8 mouse cellular contexts compared by ENCODE assay signal in genomic region chr1:133134881-133135280, GRCm38 (mm10). TPM values are rescaled to one million over a fixed set of nuclear protein-coding genes. Genes with fewer than 3 reads are reported as not detected.
DNase-seq lines count a peak whose midpoint lies in the region; ATAC-seq and TF ChIP-seq lines count a peak whose summit lies in the region.

No protein-coding gene starts in this region.

- peak overlapping the region; percentile 90 for H3K4me3 ChIP-seq in heart, adult 2 months
- H3K4me3 ChIP-seq in limb, embryonic 15.5 days = peak overlapping the region; percentile 94
- peak overlapping the region; percentile 94 for H3K4me3 ChIP-seq in stomach, embryonic 14.5 days (ENCODE audit: low read depth, low read length)

- DNase-seq in heart, adult 2 months = peak in 1 of 2 experiments; percentile 28
- DNase-seq in heart, adult 11 months = no peak
- DNase-seq in ZHBTc4 (ENCODE audit: low read depth, low spot score) = peak; percentile 31
- DNase-seq in heart, postnatal 36 days = peak; percentile 9 to 26
- DNase-seq in layer of hippocampus, adult 9-11 months = no peak
- no peak for DNase-seq in urinary bladder, adult 18-20 months (ENCODE audit: low spot score in 2 of 2)

- H3K4me1 ChIP-seq in heart, adult 2 months (ENCODE audit: control insufficient read depth, insufficient read depth, low read length) = peaks cover 5% of the 10 kb centered on the region
- H3K4me1 ChIP-seq in limb, embryonic 15.5 days = peaks cover 39% of the 10 kb centered on the region
- peaks cover 6% of the 10 kb centered on the region; the same call in 1 of the 2 replicates for H3K4me1 ChIP-seq in stomach, embryonic 14.5 days (ENCODE audit: control insufficient read depth, insufficient read depth, low read length)

- no peak for TF ChIP-seq CTCF in heart, adult 2 months (IDR thresholded peaks at IDR 0.05)

- no peak for ATAC-seq in limb, embryonic 15.5 days (ENCODE audit: insufficient number of reproducible peaks, low FRiP score, low TSS enrichment, low read depth)
- no peak for ATAC-seq in stomach, embryonic 14.5 days (ENCODE audit: insufficient number of reproducible peaks, insufficient read depth, low FRiP score, low read depth)

- H3K9me3 ChIP-seq in limb, embryonic 15.5 days = no peaks in the 10 kb centered on the region
- no peaks in the 10 kb centered on the region for H3K9me3 ChIP-seq in stomach, embryonic 14.5 days (ENCODE audit: control insufficient read depth, low read depth, low read length)

- H3K27ac ChIP-seq in heart, adult 2 months = peak overlapping the region; percentile 29
- H3K27ac ChIP-seq in limb, embryonic 15.5 days = no peak overlapping the region
- H3K27ac ChIP-seq in stomach, embryonic 14.5 days (ENCODE audit: low read length) = no peak overlapping the region

- H3K36me3 ChIP-seq in heart, adult 2 months (ENCODE audit: control insufficient read depth, insufficient read depth, low read length) = peaks cover 33% of the 10 kb centered on the region
- H3K36me3 ChIP-seq in limb, embryonic 15.5 days = peaks cover 32% of the 10 kb centered on the region
- H3K36me3 ChIP-seq in stomach, embryonic 14.5 days (ENCODE audit: control insufficient read depth, insufficient read depth, low read length) = peaks cover 32% of the 10 kb centered on the region

- TF ChIP-seq EP300 in heart, adult 2 months (IDR thresholded peaks at IDR 0.05; ENCODE audit: insufficient read depth, low read depth, low read length) = no peak

- H3K27me3 ChIP-seq in heart, adult 2 months (ENCODE audit: control insufficient read depth, insufficient read depth, low read length) = no peaks in the 10 kb centered on the region
- H3K27me3 ChIP-seq in limb, embryonic 15.5 days = no peaks in the 10 kb centered on the region
- H3K27me3 ChIP-seq in stomach, embryonic 14.5 days (ENCODE audit: control insufficient read depth, insufficient read depth, low read length) = no peaks in the 10 kb centered on the region

- 4% methylated on average over 4 of the region's 4 CpGs for WGBS in heart, adult 2 months
- 31% methylated on average over 4 of the region's 4 CpGs for WGBS in limb, embryonic 15.5 days
- WGBS in stomach, embryonic 14.5 days = 35% methylated on average over 4 of the region's 4 CpGs

- intact Hi-C loops in heart, adult 2 months (cut with DNase I) = loop anchor here (5.0 kb wide), 2 partner anchors 287 to 782 kb away; partner anchors contain the start of gene Sox13
- intact Hi-C loops in heart, postnatal 36 days (cut with DNase I) = no loop called here

- peak overlapping the region; percentile 43 for H3K9ac ChIP-seq in heart, adult 2 months (ENCODE audit: low read depth, low read length)
- H3K9ac ChIP-seq in limb, embryonic 15.5 days = no peak overlapping the region
- H3K9ac ChIP-seq in stomach, embryonic 14.5 days (replicated peaks; ENCODE audit: low read depth, low read length) = no peak overlapping the region

- H3K79me2 ChIP-seq in heart, adult 2 months (replicated peaks; ENCODE audit: control insufficient read depth, insufficient read depth, low read length) = peaks cover 6% of the 10 kb centered on the region

- peak overlapping the region; percentile 90 for H3K4me2 ChIP-seq in limb, embryonic 15.5 days
- H3K4me2 ChIP-seq in stomach, embryonic 14.5 days (replicated peaks; ENCODE audit: low read depth, low read length) = peak overlapping the region; percentile 83

- no peak for TF ChIP-seq POLR2A in heart, adult 2 months (IDR thresholded peaks at IDR 0.05; ENCODE audit: insufficient read depth, low read depth, low read length)

RNA-seq across cellular contexts. Expression of gene Ppp1r15b, which starts 3.9 kb away (rescaled TPM):
- 10 to 100 TPM; 21.5 to 22.8 TPM for total RNA-seq in heart, adult 2 months (2021)
- polyA plus RNA-seq in heart, adult 2 months (2012; rRNA removed) = 8.6 and 12.8 TPM in 2 replicates
- 10 to 100 TPM; 24.1 to 26.0 TPM for total RNA-seq in heart, postnatal 36 days (2021)
- polyA plus RNA-seq in limb, embryonic 15.5 days (2015; fragmentation: Nextera tagmentation; extraction: Ambion mirVana) = 34.5 and 36.6 TPM in 2 replicates
- polyA plus RNA-seq in stomach, embryonic 14.5 days (2014; fragmentation: Nextera tagmentation; extraction: Ambion mirVana) = 43.2 and 45.4 TPM in 2 replicates

RNA-seq across cellular contexts. Expression of gene Plekha6, which starts 29.1 kb away (rescaled TPM):
- total RNA-seq in heart, adult 2 months (2021) = 10 to 100 TPM; 51.0 to 67.5 TPM
- 55.2 and 81.4 TPM in 2 replicates for polyA plus RNA-seq in heart, adult 2 months (2012; rRNA removed)
- 10 to 100 TPM; 64.2 to 79.7 TPM for total RNA-seq in heart, postnatal 36 days (2021)
- 3.9 and 4.6 TPM in 2 replicates for polyA plus RNA-seq in limb, embryonic 15.5 days (2015; fragmentation: Nextera tagmentation; extraction: Ambion mirVana)
- polyA plus RNA-seq in stomach, embryonic 14.5 days (2014; fragmentation: Nextera tagmentation; extraction: Ambion mirVana) = 19.8 and 21.7 TPM in 2 replicates

Comparison
In these comparisons a context has a peak if more than half of its experiments do, and no peak if none do; other contexts are left out.
1. DNase-seq: peak in ZHBTc4 (single experiment) and heart, postnatal 36 days (2 of 2); none in heart, adult 11 months (single experiment), layer of hippocampus, adult 9-11 months (single experiment) and urinary bladder, adult 18-20 months (0 of 2).
2. Peak in every context shown above with its lines, with median percentiles within 50 percentile points of each other: H3K4me3 ChIP-seq.